Mouse (Mus musculus): ENCODE data around the gene Atf5. TPM values are rescaled to one million over a fixed set of nuclear protein-coding genes. Genes with fewer than 3 reads are reported as not detected.

The Atf5 gene
- polyA plus RNA-seq, 1 experiment from 2014 or later: 2.7 TPM

- Histone ChIP-seq H3K36me3 (ENCODE audit: control insufficient read depth, insufficient read depth, low read length) (no peaks in the 10 kb centered on the region), H3K9me3 (ENCODE audit: control insufficient read depth, low read length) (no peaks in the 10 kb centered on the region), H3K4me2 (ENCODE audit: low read length) (peak overlapping the region; percentile 60), H3K4me1 (ENCODE audit: control insufficient read depth, insufficient read depth, low read depth, low read length) (peaks cover 32% of the 10 kb centered on the region), H3K9ac (ENCODE audit: low read depth, low read length) (no peak overlapping the region), H3K27ac (ENCODE audit: low read depth, low read length) (no peak overlapping the region), H3K27me3 (replicated peaks; ENCODE audit: control insufficient read depth, insufficient read depth, low read length) (no peaks in the 10 kb centered on the region), H3K4me3 (ENCODE audit: low read length) (0 out of 2 replicates have a peak overlapping the region, but pooled peaks have one; percentile 0)
- WGBS: 23% methylated on average over 2 of the region's 2 CpGs
- no peak for ATAC-seq
These were observed 1.7 kb upstream of the Atf5 start for GRCm38 (mm10) chr7:44818164-44818563.

- no peak for ATAC-seq
- no peaks in the 10 kb centered on the region for H3K27me3 ChIP-seq (replicated peaks; ENCODE audit: control insufficient read depth, insufficient read depth, low read length)
- H3K9ac ChIP-seq (ENCODE audit: low read depth, low read length): peak overlapping the region; percentile 89
- 23% methylated on average over 3 of the region's 3 CpGs for WGBS
- peak overlapping the region; percentile 82 for H3K4me3 ChIP-seq (ENCODE audit: low read length)
- H3K4me1 ChIP-seq (ENCODE audit: control insufficient read depth, insufficient read depth, low read depth, low read length): peaks cover 32% of the 10 kb centered on the region
- H3K36me3 ChIP-seq (ENCODE audit: control insufficient read depth, insufficient read depth, low read length): no peaks in the 10 kb centered on the region
- peak overlapping the region; percentile 60 for H3K4me2 ChIP-seq (ENCODE audit: low read length)
- H3K9me3 ChIP-seq (ENCODE audit: control insufficient read depth, low read length): no peaks in the 10 kb centered on the region
- no peak overlapping the region for H3K27ac ChIP-seq (ENCODE audit: low read depth, low read length)
These were observed 983 bp upstream of the Atf5 start for GRCm38 (mm10) chr7:44817441-44817840.

DNA sequence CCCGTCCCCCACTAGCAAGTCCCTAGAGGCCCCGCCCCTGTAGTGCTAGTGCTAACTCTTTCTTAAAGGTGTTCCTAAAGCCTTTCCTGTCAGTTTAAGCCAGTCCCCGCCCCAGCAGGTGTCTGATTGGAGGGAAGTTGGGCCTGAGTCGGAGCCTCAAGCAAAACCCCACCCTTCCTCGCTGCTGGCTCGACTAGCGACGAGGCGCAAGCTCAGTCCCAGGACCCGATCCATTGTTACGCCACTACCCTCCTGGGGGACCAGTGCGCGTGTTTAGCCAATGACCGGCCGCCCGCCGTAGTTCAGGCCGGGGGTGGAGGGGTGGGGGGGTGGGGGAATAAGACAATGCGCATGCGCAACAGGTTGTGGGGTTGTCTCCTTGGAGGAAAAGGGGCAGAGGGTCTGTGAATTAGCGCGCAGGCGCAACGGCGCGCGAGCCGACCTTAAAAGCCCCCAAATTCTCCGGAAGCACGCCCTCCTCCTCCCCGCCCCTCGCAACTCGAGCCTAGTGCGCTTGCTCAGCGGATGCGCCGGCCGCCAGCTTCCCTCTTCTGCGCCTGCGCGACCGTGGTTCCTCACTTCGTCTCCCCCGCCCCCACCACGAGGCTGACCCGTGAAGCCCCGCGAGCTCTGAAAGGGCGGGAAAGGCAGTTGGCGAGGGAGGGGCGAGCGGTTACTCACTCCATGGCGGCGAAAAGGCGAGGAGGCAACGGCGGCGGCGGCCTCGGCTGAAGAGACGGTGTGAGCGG, 563 bp downstream of the Atf5 start, which contains the start of the genes Nup62 and Il4i1:
Gene Nup62, plus strand, starts transcription at position 368 of the 749 bp plus-strand sequence.
Gene Il4i1, plus strand, starts transcription at position 667 of the 749 bp plus-strand sequence.
- Histone ChIP-seq H3K4me1 (ENCODE audit: control insufficient read depth, insufficient read depth, low read depth, low read length) (peaks cover 32% of the 10 kb centered on the region), H3K4me3 (ENCODE audit: low read length) (peak within 1 kb of the TSS; percentile 82), H3K36me3 (ENCODE audit: control insufficient read depth, insufficient read depth, low read length) (no peaks in the 10 kb centered on the region), H3K27ac (ENCODE audit: low read depth, low read length) (peak within 1 kb of the TSS; percentile 91), H3K4me2 (ENCODE audit: low read length) (peak within 1 kb of the TSS; percentile 61), H3K27me3 (replicated peaks; ENCODE audit: control insufficient read depth, insufficient read depth, low read length) (no peaks in the 10 kb centered on the region), H3K9ac (ENCODE audit: low read depth, low read length) (peak within 1 kb of the TSS; percentile 89), H3K9me3 (ENCODE audit: control insufficient read depth, low read length) (no peaks in the 10 kb centered on the region)
- under 1% methylated on average over 52 of the region's 62 CpGs for WGBS
- ATAC-seq: peak; percentile 96

GRCm38 (mm10) chr7:44814952-44815553, 1.4 kb downstream of the Atf5 start:
- 0 out of 2 replicates have a peak, but pooled peaks have one; percentile 0 for ATAC-seq
- peak overlapping the region; percentile 61 for H3K4me2 ChIP-seq (ENCODE audit: low read length)
- 26% methylated on average over 14 of the region's 14 CpGs for WGBS

DNA sequence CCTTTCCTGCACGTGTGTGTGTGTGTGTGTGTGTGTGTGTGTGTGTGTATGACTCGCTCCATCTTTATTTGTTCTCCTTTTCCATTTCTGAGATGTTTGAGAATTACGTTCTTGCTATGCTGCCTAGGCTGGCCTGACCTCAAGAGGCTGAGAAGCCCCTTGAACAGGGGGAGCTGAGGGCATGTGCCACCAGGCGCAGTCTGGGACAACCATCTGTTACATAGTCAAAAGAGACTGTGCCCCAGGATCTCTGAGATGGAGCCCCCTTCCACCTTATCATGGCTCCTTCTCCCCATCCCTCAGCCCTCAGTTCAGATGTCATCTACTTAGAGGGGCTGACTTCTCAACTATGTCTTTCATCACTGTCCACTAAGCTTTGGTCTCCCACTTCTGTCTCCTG, 2.0 kb downstream of the Atf5 start:
- H3K4me1 ChIP-seq (ENCODE audit: control insufficient read depth, insufficient read depth, low read depth, low read length): peaks cover 29% of the 10 kb centered on the region
- no peak overlapping the region for H3K4me2 ChIP-seq (ENCODE audit: low read length)
- 92% methylated on average over 4 of the region's 4 CpGs for WGBS
- H3K9ac ChIP-seq (ENCODE audit: low read depth, low read length): no peak overlapping the region
- no peaks in the 10 kb centered on the region for H3K27me3 ChIP-seq (replicated peaks; ENCODE audit: control insufficient read depth, insufficient read depth, low read length)
- no peak overlapping the region for H3K27ac ChIP-seq (ENCODE audit: low read depth, low read length)
- no peak for ATAC-seq
- no peaks in the 10 kb centered on the region for H3K9me3 ChIP-seq (ENCODE audit: control insufficient read depth, low read length)
- H3K4me3 ChIP-seq (ENCODE audit: low read length): no peak overlapping the region
- H3K36me3 ChIP-seq (ENCODE audit: control insufficient read depth, insufficient read depth, low read length): no peaks in the 10 kb centered on the region

More at GRCm38 (mm10) chr7:44814952-44815553, 1.4 kb downstream of the Atf5 start:
- Histone ChIP-seq H3K4me3 (ENCODE audit: low read length) (peak overlapping the region; percentile 82), H3K4me1 (ENCODE audit: control insufficient read depth, insufficient read depth, low read depth, low read length) (peaks cover 32% of the 10 kb centered on the region), H3K27me3 (replicated peaks; ENCODE audit: control insufficient read depth, insufficient read depth, low read length) (no peaks in the 10 kb centered on the region), H3K9ac (ENCODE audit: low read depth, low read length) (peak overlapping the region; percentile 47; the same call in 1 of the 2 replicates), H3K9me3 (ENCODE audit: control insufficient read depth, low read length) (no peaks in the 10 kb centered on the region), H3K36me3 (ENCODE audit: control insufficient read depth, insufficient read depth, low read length) (no peaks in the 10 kb centered on the region), H3K27ac (ENCODE audit: low read depth, low read length) (peak overlapping the region; percentile 73)

GRCm38 (mm10) chr7:44813985-44814384, 2.5 kb downstream of the Atf5 start:
- no peaks in the 10 kb centered on the region for H3K27me3 ChIP-seq (replicated peaks; ENCODE audit: control insufficient read depth, insufficient read depth, low read length)
- no peak overlapping the region for H3K9ac ChIP-seq (ENCODE audit: low read depth, low read length)
- peaks cover 28% of the 10 kb centered on the region for H3K4me1 ChIP-seq (ENCODE audit: control insufficient read depth, insufficient read depth, low read depth, low read length)
- H3K4me2 ChIP-seq (ENCODE audit: low read length): no peak overlapping the region
- H3K27ac ChIP-seq (ENCODE audit: low read depth, low read length): no peak overlapping the region
- ATAC-seq: no peak
- H3K36me3 ChIP-seq (ENCODE audit: control insufficient read depth, insufficient read depth, low read length): no peaks in the 10 kb centered on the region
- no peaks in the 10 kb centered on the region for H3K9me3 ChIP-seq (ENCODE audit: control insufficient read depth, low read length)
- 87% methylated on average over 3 of the region's 3 CpGs for WGBS
- no peak overlapping the region for H3K4me3 ChIP-seq (ENCODE audit: low read length)

- Histone ChIP-seq H3K4me2 (ENCODE audit: low read length) (no peak overlapping the region), H3K27me3 (replicated peaks; ENCODE audit: control insufficient read depth, insufficient read depth, low read length) (no peaks in the 10 kb centered on the region), H3K4me1 (ENCODE audit: control insufficient read depth, insufficient read depth, low read depth, low read length) (peaks cover 16% of the 10 kb centered on the region), H3K9ac (ENCODE audit: low read depth, low read length) (no peak overlapping the region), H3K4me3 (ENCODE audit: low read length) (no peak overlapping the region), H3K36me3 (ENCODE audit: control insufficient read depth, insufficient read depth, low read length) (no peaks in the 10 kb centered on the region), H3K27ac (ENCODE audit: low read depth, low read length) (no peak overlapping the region), H3K9me3 (ENCODE audit: control insufficient read depth, low read length) (no peaks in the 10 kb centered on the region)
- ATAC-seq: no peak
- 94% methylated on average over 20 of the region's 20 CpGs for WGBS
These were observed 3.7 kb downstream of the Atf5 start for GRCm38 (mm10) chr7:44812651-44813325.

- Histone ChIP-seq H3K4me1 (ENCODE audit: control insufficient read depth, insufficient read depth, low read depth, low read length) (peaks cover 7% of the 10 kb centered on the region), H3K27ac (ENCODE audit: low read depth, low read length) (no peak overlapping the region), H3K9ac (ENCODE audit: low read depth, low read length) (no peak overlapping the region), H3K4me2 (ENCODE audit: low read length) (no peak overlapping the region), H3K36me3 (ENCODE audit: control insufficient read depth, insufficient read depth, low read length) (no peaks in the 10 kb centered on the region), H3K4me3 (ENCODE audit: low read length) (no peak overlapping the region), H3K27me3 (replicated peaks; ENCODE audit: control insufficient read depth, insufficient read depth, low read length) (no peaks in the 10 kb centered on the region), H3K9me3 (ENCODE audit: control insufficient read depth, low read length) (no peaks in the 10 kb centered on the region)
- WGBS: 92% methylated on average over 7 of the region's 7 CpGs
- ATAC-seq: no peak
These were observed 5.5 kb downstream of the Atf5 start for GRCm38 (mm10) chr7:44810819-44811557.

Data from hindbrain, embryonic 16.5 days (tissue).